Mouse (Mus musculus): ENCODE data around the gene Cryba1. TPM values are rescaled to one million over a fixed set of nuclear protein-coding genes. Genes with fewer than 3 reads are reported as not detected.

The Cryba1 gene
- polyA plus RNA-seq, 1 experiment from 2014 or later: not detected

GRCm38 (mm10) chr11:77684896-77685295 is 40.2 kb downstream of the Cryba1 start:
- Histone ChIP-seq H3K27ac (no peak overlapping the region), H3K27me3 (ENCODE audit: insufficient read depth, low read length) (no peaks in the 10 kb centered on the region), H3K36me3 (ENCODE audit: insufficient read depth, low read length) (no peaks in the 10 kb centered on the region), H3K4me1 (replicated peaks; ENCODE audit: insufficient read depth, low read length) (peaks cover 8% of the 10 kb centered on the region; the same call in 1 of the 2 replicates), H3K9me3 (replicated peaks; ENCODE audit: low read length) (no peaks in the 10 kb centered on the region), H3K4me2 (ENCODE audit: low read length) (no peak overlapping the region), H3K4me3 (replicated peaks; ENCODE audit: low read depth, low read length) (no peak overlapping the region), H3K9ac (ENCODE audit: low read depth, low read length) (no peak overlapping the region)
- DNase-seq (ENCODE audit: low spot score): no peak
- 48% methylated on average over 2 of the region's 2 CpGs for WGBS
- ATAC-seq (replicated peaks; ENCODE audit: low FRiP score, low read depth): no peak
- no peak for TF ChIP-seq CTCF (IDR thresholded peaks at IDR 0.05; ENCODE audit: low read depth)

GRCm38 (mm10) chr11:77680018-77680417 is 45.1 kb downstream of the Cryba1 start:
- no peaks in the 10 kb centered on the region for H3K36me3 ChIP-seq (ENCODE audit: insufficient read depth, low read length)
- ATAC-seq (replicated peaks; ENCODE audit: low FRiP score, low read depth) (no peak), DNase-seq (ENCODE audit: low spot score) (no peak)
- H3K4me3 ChIP-seq (replicated peaks; ENCODE audit: low read depth, low read length): no peak overlapping the region
- no peak overlapping the region for H3K27ac ChIP-seq
- no peak overlapping the region for H3K9ac ChIP-seq (ENCODE audit: low read depth, low read length)
- WGBS: 28% methylated on average over 2 of the region's 2 CpGs
- H3K27me3 ChIP-seq (ENCODE audit: insufficient read depth, low read length): no peaks in the 10 kb centered on the region
- no peak overlapping the region for H3K4me2 ChIP-seq (ENCODE audit: low read length)
- H3K4me1 ChIP-seq (replicated peaks; ENCODE audit: insufficient read depth, low read length): no peaks in the 10 kb centered on the region
- no peak for TF ChIP-seq CTCF (IDR thresholded peaks at IDR 0.05; ENCODE audit: low read depth)
- no peaks in the 10 kb centered on the region for H3K9me3 ChIP-seq (replicated peaks; ENCODE audit: low read length)

GRCm38 (mm10) chr11:77673428-77673991 is 51.6 kb downstream of the Cryba1 start:
- Histone ChIP-seq H3K9me3 (replicated peaks; ENCODE audit: low read length) (no peaks in the 10 kb centered on the region), H3K9ac (ENCODE audit: low read depth, low read length) (no peak overlapping the region), H3K27me3 (ENCODE audit: insufficient read depth, low read length) (no peaks in the 10 kb centered on the region), H3K4me1 (replicated peaks; ENCODE audit: insufficient read depth, low read length) (no peaks in the 10 kb centered on the region), H3K4me3 (replicated peaks; ENCODE audit: low read depth, low read length) (no peak overlapping the region), H3K36me3 (ENCODE audit: insufficient read depth, low read length) (no peaks in the 10 kb centered on the region), H3K4me2 (ENCODE audit: low read length) (no peak overlapping the region), H3K27ac (no peak overlapping the region)
- DNase-seq (ENCODE audit: low spot score): no peak
- peak; percentile 38; the same call in 1 of the 2 replicates for TF ChIP-seq CTCF (IDR thresholded peaks at IDR 0.05; ENCODE audit: low read depth)
- WGBS: 75% methylated on average over 4 of the region's 4 CpGs
- ATAC-seq (replicated peaks; ENCODE audit: low FRiP score, low read depth): no peak

GRCm38 (mm10) chr11:77672746-77673145 is 52.3 kb downstream of the Cryba1 start:
- Histone ChIP-seq H3K4me2 (ENCODE audit: low read length) (no peak overlapping the region), H3K9me3 (replicated peaks; ENCODE audit: low read length) (no peaks in the 10 kb centered on the region), H3K9ac (ENCODE audit: low read depth, low read length) (no peak overlapping the region), H3K27me3 (ENCODE audit: insufficient read depth, low read length) (no peaks in the 10 kb centered on the region), H3K4me3 (replicated peaks; ENCODE audit: low read depth, low read length) (no peak overlapping the region), H3K4me1 (replicated peaks; ENCODE audit: insufficient read depth, low read length) (no peaks in the 10 kb centered on the region), H3K27ac (no peak overlapping the region), H3K36me3 (ENCODE audit: insufficient read depth, low read length) (no peaks in the 10 kb centered on the region)
- no peak for TF ChIP-seq CTCF (IDR thresholded peaks at IDR 0.05; ENCODE audit: low read depth)
- 97% methylated on average over 2 of the region's 2 CpGs for WGBS
- ATAC-seq (replicated peaks; ENCODE audit: low FRiP score, low read depth): no peak
- no peak for DNase-seq (ENCODE audit: low spot score)

Other genes with a start within 250 kb of the Cryba1 start
- 5.8 and 6.4 TPM in 2 replicates for gene Ankrd13b, start 235.6 kb downstream of the Cryba1 start, polyA plus RNA-seq (2015; fragmentation: Nextera tagmentation; extraction: Ambion mirVana)
- gene Git1, start 231.7 kb downstream of the Cryba1 start, polyA plus RNA-seq (2015; fragmentation: Nextera tagmentation; extraction: Ambion mirVana): 10.9 and 11.3 TPM in 2 replicates
- gene Abhd15, start 210.2 kb downstream of the Cryba1 start, polyA plus RNA-seq (2015; fragmentation: Nextera tagmentation; extraction: Ambion mirVana): 1.9 and 2.2 TPM in 2 replicates
- 34.8 and 36.0 TPM in 2 replicates for gene Trp53i13, start 209.3 kb downstream of the Cryba1 start, polyA plus RNA-seq (2015; fragmentation: Nextera tagmentation; extraction: Ambion mirVana)
- gene Gm10392, start 206.1 kb downstream of the Cryba1 start, polyA plus RNA-seq (2015; fragmentation: Nextera tagmentation; extraction: Ambion mirVana): not detected in 2 replicates
- 17.5 and 17.7 TPM in 2 replicates for gene Taok1, start 117.5 kb downstream of the Cryba1 start, polyA plus RNA-seq (2015; fragmentation: Nextera tagmentation; extraction: Ambion mirVana)
- gene Nufip2, start 39.1 kb downstream of the Cryba1 start, polyA plus RNA-seq (2015; fragmentation: Nextera tagmentation; extraction: Ambion mirVana): 3.9 and 4.4 TPM in 2 replicates
- gene Myo18a, start 38.0 kb upstream of the Cryba1 start, polyA plus RNA-seq (2015; fragmentation: Nextera tagmentation; extraction: Ambion mirVana): 26.5 and 27.7 TPM in 2 replicates
- 0.34 and 0.40 TPM in 2 replicates for gene Gm10277, start 62.5 kb upstream of the Cryba1 start, polyA plus RNA-seq (2015; fragmentation: Nextera tagmentation; extraction: Ambion mirVana)
- 20.9 and 24.3 TPM in 2 replicates for gene Pipox, start 168.8 kb upstream of the Cryba1 start, polyA plus RNA-seq (2015; fragmentation: Nextera tagmentation; extraction: Ambion mirVana)
- 0.17 TPM in 1 of 2 replicates, not detected in the other for gene Sez6, start 205.5 kb upstream of the Cryba1 start, polyA plus RNA-seq (2015; fragmentation: Nextera tagmentation; extraction: Ambion mirVana)